Mouse (Mus musculus): ENCODE results near the gene Cyth1.

- TF ChIP-seq GATA1 (IDR thresholded peaks at IDR 0.05; ENCODE audit: borderline replicate concordance, low read length) (no peak), FLI1 (IDR thresholded peaks at IDR 0.05; ENCODE audit: low read length) (no peak)
Observed at GRCm38 (mm10) chr11:118266666-118267046, 18.3 kb upstream of the Cyth1 start.
